Mouse (Mus musculus) cerebellum, adult 2 months (tissue): Measurements from ENCODE around the gene 4933400A11Rik.

Experiments used
- CTCF ChIP-seq: fragments of 200-500 bp; IDR thresholded peaks from 2 replicates; pipeline ENCODE4 v1.5.1; 2011; ENCODE audit warnings: low read depth, mild to moderate bottlenecking, control low read depth, low read length, moderate library complexity, borderline replicate concordance; ENCODE audit not compliant: insufficient read depth
- POLR2A ChIP-seq: fragments of 200-500 bp; IDR thresholded peaks from 2 replicates; pipeline ENCODE4 v1.6.1; 2011; ENCODE audit warnings: low read length, control low read depth, borderline replicate concordance; ENCODE audit not compliant: insufficient read depth

DNA sequence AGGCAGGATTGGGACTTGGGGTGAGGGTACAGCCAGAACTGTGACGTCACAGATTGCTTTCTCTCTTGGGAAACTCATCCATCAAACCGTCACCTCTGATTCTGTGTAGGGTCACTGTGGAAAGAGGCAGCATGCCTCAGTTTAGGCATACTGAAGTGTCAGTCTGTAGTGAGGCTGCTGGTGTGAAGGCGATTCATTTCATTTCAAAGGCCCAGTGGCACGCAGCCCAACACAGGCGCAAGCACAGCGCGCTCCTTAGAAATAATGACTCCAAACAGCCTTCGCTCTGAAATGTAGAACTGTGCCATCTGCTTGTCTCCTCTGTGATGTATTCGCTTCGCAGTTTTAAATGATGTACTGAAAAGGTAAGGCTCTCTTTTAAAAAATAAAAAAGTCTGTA lies 47.5 kb upstream of the 4933400A11Rik start:
- TF ChIP-seq CTCF (no peak), POLR2A (no peak)
